ENCODE assay signal across 10 mouse cellular contexts in genomic region chr17:23683856-23684672, GRCm38 (mm10). TPM values are rescaled to one million over a fixed set of nuclear protein-coding genes. Genes with fewer than 3 reads are reported as not detected.
DNase-seq lines count a peak whose midpoint lies in the region; ATAC-seq and TF ChIP-seq lines count a peak whose summit lies in the region.
"Had no signal": no experiment of that assay in that cellular context is flagged by ENCODE, and none has a peak within 500 bp of the region (broad histone marks: within the 10 kb centered on the region; RNA-seq: fewer than 3 reads in every experiment).

Gene Cldn9, minus strand, starts transcription at chr17:23684026.

- no peak for DNase-seq in forebrain, embryonic 10.5 days (ENCODE audit: extremely low spot score, low spot score)
- DNase-seq in stomach, postnatal 0 days (ENCODE audit: low spot score) = no peak
- no peak for DNase-seq in adrenal gland, adult (ENCODE audit: inconsistent age in 2 of 2, low spot score in 1 of 2)
- DNase-seq in left cerebral cortex, postnatal 36 days (ENCODE audit: low spot score in 2 of 2) = no peak
- DNase-seq in spleen, postnatal 10 days (ENCODE audit: low spot score in 2 of 2) = no peak
- DNase-seq: cerebellum, adult 8-10 months; heart, postnatal 4 days had no signal

- 11% methylated on average over 15 of the region's 15 CpGs for WGBS in forebrain, embryonic 10.5 days
- 14% methylated on average over 15 of the region's 15 CpGs for WGBS in forebrain, embryonic 16.5 days
- WGBS in stomach, embryonic 14.5 days = 27% methylated on average over 15 of the region's 15 CpGs
- WGBS in stomach, postnatal 0 days = 29% methylated on average over 15 of the region's 15 CpGs
- WGBS in kidney, embryonic 16.5 days = 7% methylated on average over 15 of the region's 15 CpGs

- H3K27me3 ChIP-seq in forebrain, embryonic 10.5 days (ENCODE audit: poor library complexity, severe bottlenecking) = peaks cover 59% of the 10 kb centered on the region
- peaks cover 26% of the 10 kb centered on the region for H3K27me3 ChIP-seq in forebrain, embryonic 16.5 days (replicated peaks; ENCODE audit: control insufficient read depth, insufficient read depth, low read length)
- H3K27me3 ChIP-seq in stomach, embryonic 14.5 days (ENCODE audit: control insufficient read depth, insufficient read depth, low read length) = peaks cover 18% of the 10 kb centered on the region
- 0 out of 2 replicates have a peak, but pooled peaks cover 2% of the 10 kb centered on the region for H3K27me3 ChIP-seq in stomach, postnatal 0 days (ENCODE audit: control insufficient read depth, insufficient read depth, low read length)
- H3K27me3 ChIP-seq in kidney, embryonic 16.5 days (ENCODE audit: insufficient read depth, low read length) = peaks cover 36% of the 10 kb centered on the region

- no peak within 1 kb of the TSS for H3K4me2 ChIP-seq in forebrain, embryonic 16.5 days (ENCODE audit: low read length)
- peak within 1 kb of the TSS; percentile 20 for H3K4me2 ChIP-seq in stomach, embryonic 14.5 days (replicated peaks; ENCODE audit: low read depth, low read length)
- no peak within 1 kb of the TSS for H3K4me2 ChIP-seq in stomach, postnatal 0 days (replicated peaks; ENCODE audit: low read depth)
- peak within 1 kb of the TSS; percentile 56 for H3K4me2 ChIP-seq in kidney, embryonic 16.5 days (replicated peaks; ENCODE audit: low read depth, low read length)

- intact Hi-C loops in left cerebral cortex, postnatal 36 days (cut with DNase I) = no loop called here

- H3K4me3 ChIP-seq in forebrain, embryonic 10.5 days = peak within 1 kb of the TSS; percentile 40
- H3K4me3 ChIP-seq in forebrain, embryonic 16.5 days (replicated peaks; ENCODE audit: low read length) = no peak within 1 kb of the TSS
- H3K4me3 ChIP-seq in stomach, embryonic 14.5 days (ENCODE audit: low read depth, low read length) = no peak within 1 kb of the TSS
- no peak within 1 kb of the TSS for H3K4me3 ChIP-seq in stomach, postnatal 0 days (ENCODE audit: low read depth, low read length)
- H3K4me3 ChIP-seq in kidney, embryonic 16.5 days (ENCODE audit: low read length) = peak within 1 kb of the TSS; percentile 49

- ATAC-seq in forebrain, embryonic 16.5 days = no peak
- ATAC-seq in stomach, embryonic 14.5 days (ENCODE audit: insufficient number of reproducible peaks, insufficient read depth, low FRiP score, low read depth) = peak; percentile 59; the same call in 1 of the 2 replicates
- ATAC-seq in stomach, postnatal 0 days (ENCODE audit: low FRiP score, low TSS enrichment) = no peak
- ATAC-seq in kidney, embryonic 16.5 days (ENCODE audit: low FRiP score, low TSS enrichment) = peak; percentile 92

- H3K9me3 ChIP-seq in forebrain, embryonic 10.5 days = no peaks in the 10 kb centered on the region
- no peaks in the 10 kb centered on the region for H3K9me3 ChIP-seq in forebrain, embryonic 16.5 days (ENCODE audit: control insufficient read depth, low read length)
- H3K9me3 ChIP-seq in stomach, embryonic 14.5 days (ENCODE audit: control insufficient read depth, low read depth, low read length) = no peaks in the 10 kb centered on the region
- no peaks in the 10 kb centered on the region for H3K9me3 ChIP-seq in stomach, postnatal 0 days (ENCODE audit: control insufficient read depth, low read length)
- no peaks in the 10 kb centered on the region for H3K9me3 ChIP-seq in kidney, embryonic 16.5 days (ENCODE audit: low read length)

- no peak for TF ChIP-seq EP300 in stomach, postnatal 0 days (optimal IDR thresholded peaks at IDR 0.05)

- no peak for TF ChIP-seq CTCF in stomach, postnatal 0 days (IDR thresholded peaks at IDR 0.05; ENCODE audit: low read depth)

- H3K27ac ChIP-seq in forebrain, embryonic 10.5 days = peak within 1 kb of the TSS; percentile 66
- no peak within 1 kb of the TSS for H3K27ac ChIP-seq in forebrain, embryonic 16.5 days (ENCODE audit: low read length)
- 0 out of 2 replicates have a peak within 1 kb of the TSS, but pooled peaks have one; percentile 10 for H3K27ac ChIP-seq in stomach, embryonic 14.5 days (ENCODE audit: low read length)
- no peak within 1 kb of the TSS for H3K27ac ChIP-seq in stomach, postnatal 0 days (replicated peaks)
- H3K27ac ChIP-seq in kidney, embryonic 16.5 days (ENCODE audit: low read length) = peak within 1 kb of the TSS; percentile 91

- H3K4me1 ChIP-seq in forebrain, embryonic 10.5 days = peaks cover 41% of the 10 kb centered on the region
- H3K4me1 ChIP-seq in forebrain, embryonic 16.5 days (replicated peaks; ENCODE audit: control insufficient read depth, insufficient read depth, low read length) = peaks cover 9% of the 10 kb centered on the region
- H3K4me1 ChIP-seq in stomach, embryonic 14.5 days (ENCODE audit: control insufficient read depth, insufficient read depth, low read length) = peaks cover 10% of the 10 kb centered on the region
- peaks cover 2% of the 10 kb centered on the region; the same call in 1 of the 2 replicates for H3K4me1 ChIP-seq in stomach, postnatal 0 days (replicated peaks; ENCODE audit: control insufficient read depth, insufficient read depth)
- peaks cover 34% of the 10 kb centered on the region for H3K4me1 ChIP-seq in kidney, embryonic 16.5 days (ENCODE audit: insufficient read depth, low read length)

- no peaks in the 10 kb centered on the region for H3K36me3 ChIP-seq in forebrain, embryonic 10.5 days (replicated peaks)
- no peaks in the 10 kb centered on the region for H3K36me3 ChIP-seq in forebrain, embryonic 16.5 days (ENCODE audit: control insufficient read depth, insufficient read depth)
- no peaks in the 10 kb centered on the region; the same call in 1 of the 2 replicates for H3K36me3 ChIP-seq in stomach, embryonic 14.5 days (ENCODE audit: control insufficient read depth, insufficient read depth, low read length)
- H3K36me3 ChIP-seq in stomach, postnatal 0 days (ENCODE audit: control insufficient read depth, insufficient read depth, low read length) = no peaks in the 10 kb centered on the region
- H3K36me3 ChIP-seq in kidney, embryonic 16.5 days (ENCODE audit: insufficient read depth, low read length) = no peaks in the 10 kb centered on the region

- H3K9ac ChIP-seq in forebrain, embryonic 16.5 days (replicated peaks; ENCODE audit: low read depth, low read length) = no peak within 1 kb of the TSS
- H3K9ac ChIP-seq in stomach, embryonic 14.5 days (replicated peaks; ENCODE audit: low read depth, low read length) = no peak within 1 kb of the TSS
- no peak within 1 kb of the TSS for H3K9ac ChIP-seq in stomach, postnatal 0 days (ENCODE audit: low read length)
- H3K9ac ChIP-seq in kidney, embryonic 16.5 days (replicated peaks; ENCODE audit: low read length) = peak within 1 kb of the TSS; percentile 58

RNA-seq across cellular contexts. Expression of gene Cldn9, which starts in this region (rescaled TPM):
- 7.4 and 10.1 TPM in 2 replicates for polyA plus RNA-seq in forebrain, embryonic 10.5 days (2016; fragmentation: Nextera tagmentation; extraction: Ambion mirVana)
- polyA plus RNA-seq in forebrain, embryonic 16.5 days (2015; fragmentation: Nextera tagmentation; extraction: Ambion mirVana) = 1.4 TPM in 2 replicates
- 2.9 and 3.0 TPM in 2 replicates for polyA plus RNA-seq in stomach, embryonic 14.5 days (2014; fragmentation: Nextera tagmentation; extraction: Ambion mirVana)
- polyA plus RNA-seq in stomach, postnatal 0 days (2015; fragmentation: Nextera tagmentation; extraction: Ambion mirVana) = 0.79 and 0.92 TPM in 2 replicates
- 60.0 and 63.5 TPM in 2 replicates for polyA plus RNA-seq in kidney, embryonic 16.5 days (2015; fragmentation: Nextera tagmentation; extraction: Ambion mirVana)
- total RNA-seq in left cerebral cortex, postnatal 36 days (2021) = under 1 TPM in 1 of 2 experiments, not detected in 1; 0.30 TPM
- total RNA-seq: heart, postnatal 4 days had no signal

Comparison
In these comparisons a context has a peak if more than half of its experiments do, and no peak if none do; other contexts are left out.
1. H3K27ac ChIP-seq: peak in forebrain, embryonic 10.5 days (single experiment), stomach, embryonic 14.5 days (single experiment) and kidney, embryonic 16.5 days (single experiment); none in forebrain, embryonic 16.5 days (single experiment) and stomach, postnatal 0 days (single experiment).
2. H3K4me3 ChIP-seq: peak in forebrain, embryonic 10.5 days (single experiment) and kidney, embryonic 16.5 days (single experiment); none in forebrain, embryonic 16.5 days (single experiment), stomach, embryonic 14.5 days (single experiment) and stomach, postnatal 0 days (single experiment).
3. ATAC-seq: peak in stomach, embryonic 14.5 days (single experiment) and kidney, embryonic 16.5 days (single experiment); none in forebrain, embryonic 16.5 days (single experiment) and stomach, postnatal 0 days (single experiment).
4. H3K4me2 ChIP-seq: peak in stomach, embryonic 14.5 days (single experiment) and kidney, embryonic 16.5 days (single experiment); none in forebrain, embryonic 16.5 days (single experiment) and stomach, postnatal 0 days (single experiment).